Comparison of ENCODE assay signal across 8 mouse cellular contexts in genomic region chr6:54592938-54593535, GRCm38 (mm10). TPM values are rescaled to one million over a fixed set of nuclear protein-coding genes. Genes with fewer than 3 reads are reported as not detected.
DNase-seq lines count a peak whose midpoint lies in the region; ATAC-seq and TF ChIP-seq lines count a peak whose summit lies in the region.

No protein-coding gene starts in this region.

- peak overlapping the region; percentile 48 for H3K27ac ChIP-seq in lung, embryonic 15.5 days
- H3K27ac ChIP-seq in olfactory bulb, adult 2 months (ENCODE audit: insufficient read depth, low read depth, low read length): peak overlapping the region; percentile 66

- H3K9ac ChIP-seq in lung, embryonic 15.5 days: peak overlapping the region; percentile 49

- ATAC-seq in frontal cortex, adult (ENCODE audit: low TSS enrichment): peak; percentile 92
- ATAC-seq in hematopoietic stem cell, adult 5-6 weeks (replicated peaks in 1 of 2; ENCODE audit: insufficient read depth in 1 of 2, low FRiP score in 2 of 2, low TSS enrichment in 1 of 2, low read depth in 1 of 2, poor library complexity in 2 of 2, severe bottlenecking in 2 of 2): peak; percentile 95 to 96
- peak; percentile 84 for ATAC-seq in lung, embryonic 15.5 days (ENCODE audit: borderline replicate concordance, extremely low read depth, low FRiP score, low TSS enrichment)

- no peaks in the 10 kb centered on the region for H3K36me3 ChIP-seq in lung, embryonic 15.5 days

- TF ChIP-seq CTCF in olfactory bulb, adult 2 months (IDR thresholded peaks at IDR 0.05; ENCODE audit: insufficient read depth, low read depth, low read length): no peak

- WGBS in lung, embryonic 15.5 days: under 1% methylated on average over 20 of the region's 20 CpGs
- under 1% methylated on average over 20 of the region's 20 CpGs for WGBS in olfactory bulb, adult 2 months

- no peaks in the 10 kb centered on the region for H3K9me3 ChIP-seq in lung, embryonic 15.5 days

- peak; percentile 66 for TF ChIP-seq POLR2A in olfactory bulb, adult 2 months (IDR thresholded peaks at IDR 0.05; ENCODE audit: insufficient read depth, low read depth, low read length)

- H3K4me1 ChIP-seq in lung, embryonic 15.5 days: peaks cover 38% of the 10 kb centered on the region
- H3K4me1 ChIP-seq in olfactory bulb, adult 2 months (ENCODE audit: control insufficient read depth, insufficient read depth, low read length): peaks cover 9% of the 10 kb centered on the region; the same call in 1 of the 2 replicates

- H3K4me3 ChIP-seq in lung, embryonic 15.5 days: peak overlapping the region; percentile 59
- H3K4me3 ChIP-seq in olfactory bulb, adult 2 months (ENCODE audit: insufficient read depth, low read depth, low read length): peak overlapping the region; percentile 69

- peak; percentile 97 for DNase-seq in Muller cell, postnatal 12 days (ENCODE audit: inconsistent ontology term)
- peak; percentile 96 for DNase-seq in cerebellum, adult 9-10 months
- peak; percentile 92 for DNase-seq in layer of hippocampus, adult 9-10 months (ENCODE audit: low spot score)
- peak; percentile 53 to 66 for DNase-seq in thymus, adult 18-20 months

- peak overlapping the region; percentile 72 for H3K4me2 ChIP-seq in lung, embryonic 15.5 days

- no peaks in the 10 kb centered on the region for H3K27me3 ChIP-seq in lung, embryonic 15.5 days

RNA-seq across cellular contexts. Expression of gene Plekha8, which starts 1.9 kb away (rescaled TPM):
- total RNA-seq in hematopoietic stem cell, adult 5-6 weeks (2017): 5.5 and 6.8 TPM in 2 replicates
- polyA plus RNA-seq in lung, embryonic 15.5 days (2015; fragmentation: Nextera tagmentation; extraction: Ambion mirVana): 7.0 and 7.7 TPM in 2 replicates
- polyA plus RNA-seq in olfactory bulb, adult 2 months (2012; ENCODE audit: insufficient read depth, insufficient read length, low replicate concordance, missing spikeins): not detected in 2 replicates

RNA-seq across cellular contexts. Expression of gene Fkbp14, which starts 4.1 kb away (rescaled TPM):
- 2.3 and 6.3 TPM in 2 replicates for total RNA-seq in hematopoietic stem cell, adult 5-6 weeks (2017)
- 23.4 and 27.6 TPM in 2 replicates for polyA plus RNA-seq in lung, embryonic 15.5 days (2015; fragmentation: Nextera tagmentation; extraction: Ambion mirVana)
- polyA plus RNA-seq in olfactory bulb, adult 2 months (2012; ENCODE audit: insufficient read depth, insufficient read length, low replicate concordance, missing spikeins): not detected in 2 replicates

RNA-seq across cellular contexts. Expression of gene Scrn1, which starts 26.7 kb away (rescaled TPM):
- total RNA-seq in hematopoietic stem cell, adult 5-6 weeks (2017): 0.75 and 1.0 TPM in 2 replicates
- 1.5 and 2.8 TPM in 2 replicates for polyA plus RNA-seq in lung, embryonic 15.5 days (2015; fragmentation: Nextera tagmentation; extraction: Ambion mirVana)
- polyA plus RNA-seq in olfactory bulb, adult 2 months (2012; ENCODE audit: insufficient read depth, insufficient read length, low replicate concordance, missing spikeins): not detected in 2 replicates

Comparison
In these comparisons a context has a peak if more than half of its experiments do, and no peak if none do; other contexts are left out.
1. Peak in every context shown above with its lines: DNase-seq, ATAC-seq, H3K4me3 ChIP-seq and H3K27ac ChIP-seq.
2. RNA of gene Fkbp14, which starts 4.1 kb away (polyA plus RNA-seq): 23.4 to 27.6 TPM in lung, embryonic 15.5 days; not detected in olfactory bulb, adult 2 months; every median in the first group is over 10 times any median in the second.